Mouse (Mus musculus): Measurements from ENCODE around the gene Ccnk.

Ccnk gene

GRCm38 (mm10) chr12:108249522-108249921, 70.1 kb downstream of the Ccnk start:
- peak; percentile 95 to 96 for DNase-seq

- DNase-seq: peak in 1 of 2 experiments; percentile 39
Observed at GRCm38 (mm10) chr12:108251034-108251792, 71.8 kb downstream of the Ccnk start.

GRCm38 (mm10) chr12:108251825-108252542, 72.6 kb downstream of the Ccnk start:
- peak in 1 of 2 experiments; percentile 50 for DNase-seq
